Mouse (Mus musculus): ENCODE results near the gene Hint3. TPM values are rescaled to one million over a fixed set of nuclear protein-coding genes. Genes with fewer than 3 reads are reported as not detected.

Hint3 gene
- 72.9 and 90.0 TPM in 2 replicates for polyA plus RNA-seq (2015; fragmentation: Nextera tagmentation; extraction: Ambion mirVana)

GRCm38 (mm10) chr10:30629513-30629912 is at the start of gene Hint3:
TSS of gene Hint3 (minus strand) at chr10:30629632.

GRCm38 (mm10) chr10:30600542-30600966 is 28.9 kb downstream of the Hint3 start, which contains the start of gene Trmt11:
TSS of gene Trmt11 (minus strand) at chr10:30600749.

Other genes starting within 250 kb of the Hint3 start
- gene Trmt11, start 28.9 kb downstream of the Hint3 start, polyA plus RNA-seq (2015; fragmentation: Nextera tagmentation; extraction: Ambion mirVana) = 26.1 and 27.0 TPM in 2 replicates
- 21.3 and 22.0 TPM in 2 replicates for gene Ncoa7, start 173.7 kb upstream of the Hint3 start, polyA plus RNA-seq (2015; fragmentation: Nextera tagmentation; extraction: Ambion mirVana)
- 2.5 and 3.3 TPM in 2 replicates for gene Hey2, start 213.2 kb upstream of the Hint3 start, polyA plus RNA-seq (2015; fragmentation: Nextera tagmentation; extraction: Ambion mirVana)

All from adrenal gland, postnatal 0 days (tissue).